ENCODE assay signal across 31 mouse cellular contexts in the genomic region with DNA sequence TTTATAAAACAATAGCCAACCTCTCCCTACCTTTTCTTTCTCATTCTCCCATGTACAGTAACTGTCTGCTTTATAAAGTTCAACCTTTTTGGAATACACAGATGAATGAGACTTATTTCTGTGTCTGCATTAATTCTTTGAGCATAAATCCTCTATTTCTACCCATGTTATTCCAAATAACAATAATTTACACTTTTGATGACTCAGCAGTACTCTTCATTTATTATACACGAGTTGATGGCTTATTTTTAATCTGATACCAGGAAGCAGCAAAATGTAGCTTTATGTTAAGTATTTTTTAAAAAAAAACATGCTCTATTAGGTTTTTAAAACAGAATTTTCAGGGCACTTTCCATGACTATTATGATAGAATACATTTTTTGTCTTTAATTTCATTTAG.
"Had no signal": no experiment of that assay in that cellular context is flagged by ENCODE, and none has a peak within 500 bp of the region (broad histone marks: within the 10 kb centered on the region; RNA-seq: fewer than 3 reads in every experiment).

No protein-coding gene starts in this region.

- DNase-seq: heart, postnatal 10 days; heart, postnatal 14 days; heart, postnatal 36 days; heart, postnatal 4 days; kidney, adult 11 months; kidney, adult 2 months; kidney, adult 8-10 months; kidney, adult 9 months; kidney, postnatal 10 days; kidney, postnatal 14 days; kidney, postnatal 25 days; kidney, postnatal 36 days; kidney, postnatal 4 days; layer of hippocampus, adult 9-11 months; layer of hippocampus, postnatal 36 days had no signal

- H3K4me3 ChIP-seq: heart, embryonic 10.5 days; heart, embryonic 12.5 days; heart, embryonic 13.5 days; heart, embryonic 15.5 days; hindbrain, embryonic 10.5 days; hindbrain, embryonic 12.5 days; hindbrain, embryonic 13.5 days; hindbrain, embryonic 15.5 days; intestine, embryonic 15.5 days; kidney, embryonic 15.5 days; layer of hippocampus, adult 2 months; left cerebral cortex, adult 2 months had no signal

- H3K4me1 ChIP-seq: heart, embryonic 15.5 days; hindbrain, embryonic 15.5 days; intestine, embryonic 15.5 days had no signal

- H3K36me3 ChIP-seq: heart, embryonic 10.5 days; heart, embryonic 12.5 days; heart, embryonic 13.5 days; heart, embryonic 15.5 days; hindbrain, embryonic 10.5 days; hindbrain, embryonic 12.5 days; hindbrain, embryonic 13.5 days; hindbrain, embryonic 15.5 days; intestine, embryonic 15.5 days; kidney, embryonic 15.5 days had no signal

- H3K27me3 ChIP-seq: heart, embryonic 12.5 days; heart, embryonic 13.5 days; heart, embryonic 15.5 days; hindbrain, embryonic 12.5 days; hindbrain, embryonic 13.5 days; hindbrain, embryonic 15.5 days; intestine, embryonic 15.5 days; kidney, embryonic 15.5 days had no signal

- H3K4me2 ChIP-seq: heart, embryonic 11.5 days; heart, embryonic 12.5 days; heart, embryonic 13.5 days; heart, embryonic 15.5 days; hindbrain, embryonic 12.5 days; hindbrain, embryonic 13.5 days; hindbrain, embryonic 14.5 days; hindbrain, embryonic 15.5 days; intestine, embryonic 15.5 days; kidney, embryonic 15.5 days had no signal

- H3K9ac ChIP-seq: heart, embryonic 12.5 days; heart, embryonic 13.5 days; heart, embryonic 15.5 days; hindbrain, embryonic 12.5 days; hindbrain, embryonic 13.5 days; hindbrain, embryonic 14.5 days; hindbrain, embryonic 15.5 days; intestine, embryonic 15.5 days; kidney, embryonic 15.5 days had no signal

- H3K9me3 ChIP-seq: heart, embryonic 10.5 days; heart, embryonic 12.5 days; heart, embryonic 13.5 days; heart, embryonic 15.5 days; hindbrain, embryonic 10.5 days; hindbrain, embryonic 12.5 days; hindbrain, embryonic 13.5 days; hindbrain, embryonic 15.5 days; intestine, embryonic 15.5 days; kidney, embryonic 15.5 days had no signal

- H3K27ac ChIP-seq: heart, embryonic 10.5 days; heart, embryonic 13.5 days; heart, embryonic 15.5 days; hindbrain, embryonic 10.5 days; hindbrain, embryonic 12.5 days; hindbrain, embryonic 13.5 days; hindbrain, embryonic 14.5 days; hindbrain, embryonic 15.5 days; hindbrain, postnatal 0 days; intestine, embryonic 15.5 days; kidney, embryonic 15.5 days; kidney, postnatal 0 days; layer of hippocampus, adult 2 months; left cerebral cortex, adult 2 months had no signal
